Mouse (Mus musculus): ENCODE results near the gene Zswim5.

Gene Zswim5

DNA sequence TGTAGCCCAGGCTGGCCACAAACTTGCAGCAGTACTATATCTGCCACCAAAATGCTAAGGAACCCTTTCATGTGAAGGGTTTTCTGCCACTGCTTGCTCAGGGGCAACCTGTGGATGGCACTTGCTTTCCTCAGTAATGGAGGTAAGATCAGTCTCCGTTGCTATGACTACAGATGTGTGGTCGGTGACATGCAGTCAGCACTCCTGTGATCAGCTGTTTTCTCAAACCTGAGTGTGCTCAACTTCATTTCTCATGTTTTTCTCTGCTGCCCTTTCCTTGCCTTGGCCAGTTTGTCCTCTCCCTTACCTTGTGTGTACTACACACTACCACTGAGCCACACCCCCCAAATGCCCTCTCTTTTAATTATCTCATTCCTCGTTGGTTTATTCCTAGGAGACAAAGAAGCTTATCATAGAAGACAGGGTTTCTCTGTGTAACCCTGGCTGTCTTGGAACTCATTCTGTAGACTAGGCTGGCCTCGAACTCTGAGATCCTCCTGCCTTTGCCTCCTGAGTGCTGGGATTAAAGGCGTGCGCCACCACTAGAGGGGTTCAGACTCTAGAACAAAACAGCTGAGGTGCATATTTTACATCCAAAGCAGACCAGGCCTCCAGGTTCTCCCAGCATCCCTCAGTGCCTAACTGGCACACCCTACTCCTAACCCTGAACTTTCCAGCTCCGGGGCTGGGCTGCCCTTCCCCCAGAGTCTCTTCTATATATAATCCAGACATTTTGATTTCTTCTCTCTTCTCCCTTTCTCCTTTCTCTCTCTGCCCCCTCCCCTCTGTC, 128.6 kb downstream of the Zswim5 start:
- no peak for DNase-seq (ENCODE audit: low spot score in 2 of 2)

DNA sequence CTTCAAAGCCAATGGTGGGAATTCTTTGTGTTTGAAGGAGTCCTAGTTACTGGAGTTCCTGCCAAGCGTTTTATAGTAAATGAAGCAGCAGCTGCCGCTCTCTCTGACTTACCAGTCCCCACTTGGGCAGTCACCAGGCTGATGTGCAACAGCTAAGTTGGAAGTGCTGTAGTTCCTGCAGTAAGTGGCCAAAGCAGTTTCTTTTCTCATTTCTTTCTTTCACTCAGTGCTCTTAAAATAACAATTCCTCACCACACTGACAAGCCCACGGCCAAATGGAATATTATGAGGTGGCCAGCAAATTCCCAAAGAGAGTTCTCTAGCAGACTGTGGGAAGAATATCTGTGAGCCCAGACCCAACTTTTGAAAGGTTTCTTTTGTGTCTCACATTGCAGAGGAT, 129.9 kb downstream of the Zswim5 start:
- no peak for DNase-seq (ENCODE audit: low spot score in 2 of 2)

DNA sequence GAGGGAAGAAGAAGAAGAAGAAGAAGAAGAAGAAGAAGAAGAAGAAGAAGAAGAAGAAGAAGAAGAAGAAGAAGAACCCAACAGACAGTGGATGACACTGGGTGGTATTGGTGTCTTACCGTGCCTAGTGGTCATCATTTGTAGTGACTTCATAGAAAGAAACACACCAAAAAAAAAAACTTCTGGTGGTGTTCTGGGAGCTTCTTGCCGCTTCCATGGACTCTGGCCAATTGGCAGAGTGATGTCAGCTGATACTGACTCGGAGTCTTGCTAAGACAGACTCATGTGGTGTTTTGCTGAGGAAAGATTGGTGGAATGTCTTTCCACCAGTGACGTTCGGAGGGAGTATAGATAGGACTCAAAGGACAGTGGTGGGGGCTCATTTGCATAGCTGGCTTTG, 133.1 kb downstream of the Zswim5 start:
- no peak for DNase-seq (ENCODE audit: low spot score in 2 of 2)

DNA sequence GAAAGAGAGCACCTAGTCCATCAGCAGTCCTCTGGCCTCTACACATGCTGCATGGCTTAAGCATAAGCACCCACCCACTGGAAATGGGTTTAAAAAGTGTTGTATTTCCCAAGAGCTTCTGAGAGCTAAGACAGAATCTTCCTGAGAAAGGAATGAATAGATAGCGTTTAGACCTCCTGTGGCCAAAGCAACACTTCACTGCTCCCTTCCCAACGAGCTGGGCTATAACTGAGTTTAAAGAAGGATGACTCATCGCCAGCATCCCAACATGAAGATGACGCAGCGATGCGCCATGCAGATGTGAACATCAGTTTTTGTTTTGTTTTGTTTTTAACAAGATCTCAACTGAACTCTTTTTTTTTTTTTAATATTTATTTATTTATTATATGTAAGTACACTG, 136.4 kb downstream of the Zswim5 start:
- DNase-seq (ENCODE audit: low spot score in 2 of 2): no peak

DNA sequence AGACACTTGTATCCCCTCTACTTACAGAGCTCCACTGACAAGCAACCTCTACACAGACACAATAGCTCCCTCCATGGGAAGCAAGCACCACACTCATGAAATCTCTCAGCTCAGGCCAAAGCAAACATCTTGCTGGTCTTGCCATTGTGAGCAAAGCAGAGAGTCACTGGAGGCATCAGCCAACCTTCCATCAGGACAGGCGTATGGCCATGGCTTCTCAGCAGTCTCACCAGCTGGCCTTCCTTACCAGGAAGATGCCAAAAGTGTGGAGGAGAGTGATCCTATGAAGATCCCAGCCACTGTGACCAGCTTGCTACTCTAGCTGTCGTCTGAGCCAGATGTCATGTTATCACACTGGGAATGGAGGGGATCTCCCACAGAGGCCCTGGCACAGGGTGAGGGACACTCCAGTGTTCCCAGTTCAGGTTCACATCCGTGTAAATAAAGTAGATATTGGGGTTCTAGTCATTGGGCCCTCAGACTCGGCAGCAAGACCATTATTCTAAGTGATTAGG, 137.8 kb downstream of the Zswim5 start:
- no peak for DNase-seq (ENCODE audit: low spot score in 2 of 2)

DNA sequence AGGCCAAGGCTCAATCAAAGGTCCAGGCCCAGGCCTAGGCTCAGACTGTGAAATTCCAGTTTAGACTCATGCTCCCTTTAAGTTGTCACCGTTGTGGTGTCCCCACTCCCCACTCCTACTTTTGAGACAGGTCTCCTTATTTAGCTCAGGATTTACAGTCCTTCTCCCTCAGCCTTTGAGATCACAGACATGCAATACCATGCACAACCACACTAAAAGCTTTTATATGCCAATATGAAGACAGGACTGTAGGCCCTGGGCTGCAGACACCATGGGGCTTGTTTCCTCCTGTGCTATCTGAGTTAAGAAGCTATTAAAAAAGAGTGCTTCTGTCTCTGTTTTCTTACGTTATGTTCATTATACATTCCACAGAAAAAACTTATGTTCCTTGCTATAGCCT, 140.6 kb downstream of the Zswim5 start:
- DNase-seq (ENCODE audit: low spot score in 2 of 2): no peak

DNA sequence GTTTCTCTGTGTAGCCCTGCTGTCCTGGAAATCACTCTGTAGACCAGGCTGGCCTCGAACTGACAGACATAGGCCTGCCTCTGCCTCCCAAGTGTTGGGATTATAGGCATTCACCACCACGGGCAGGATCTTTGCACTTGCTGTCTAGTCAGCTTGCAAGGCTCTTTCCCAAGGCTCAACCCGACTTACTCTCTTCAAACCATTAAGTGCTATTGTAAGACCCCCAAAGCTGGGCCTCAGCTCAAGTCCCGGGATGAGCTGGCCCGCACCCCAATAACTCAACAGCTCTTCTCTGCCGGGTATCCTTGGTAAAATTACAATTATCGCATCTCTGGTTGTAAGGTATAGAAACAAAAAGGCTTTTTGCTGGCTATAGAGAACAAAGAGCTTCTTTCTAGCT, 141.2 kb downstream of the Zswim5 start:
- no peak for DNase-seq (ENCODE audit: low spot score in 2 of 2)

DNA sequence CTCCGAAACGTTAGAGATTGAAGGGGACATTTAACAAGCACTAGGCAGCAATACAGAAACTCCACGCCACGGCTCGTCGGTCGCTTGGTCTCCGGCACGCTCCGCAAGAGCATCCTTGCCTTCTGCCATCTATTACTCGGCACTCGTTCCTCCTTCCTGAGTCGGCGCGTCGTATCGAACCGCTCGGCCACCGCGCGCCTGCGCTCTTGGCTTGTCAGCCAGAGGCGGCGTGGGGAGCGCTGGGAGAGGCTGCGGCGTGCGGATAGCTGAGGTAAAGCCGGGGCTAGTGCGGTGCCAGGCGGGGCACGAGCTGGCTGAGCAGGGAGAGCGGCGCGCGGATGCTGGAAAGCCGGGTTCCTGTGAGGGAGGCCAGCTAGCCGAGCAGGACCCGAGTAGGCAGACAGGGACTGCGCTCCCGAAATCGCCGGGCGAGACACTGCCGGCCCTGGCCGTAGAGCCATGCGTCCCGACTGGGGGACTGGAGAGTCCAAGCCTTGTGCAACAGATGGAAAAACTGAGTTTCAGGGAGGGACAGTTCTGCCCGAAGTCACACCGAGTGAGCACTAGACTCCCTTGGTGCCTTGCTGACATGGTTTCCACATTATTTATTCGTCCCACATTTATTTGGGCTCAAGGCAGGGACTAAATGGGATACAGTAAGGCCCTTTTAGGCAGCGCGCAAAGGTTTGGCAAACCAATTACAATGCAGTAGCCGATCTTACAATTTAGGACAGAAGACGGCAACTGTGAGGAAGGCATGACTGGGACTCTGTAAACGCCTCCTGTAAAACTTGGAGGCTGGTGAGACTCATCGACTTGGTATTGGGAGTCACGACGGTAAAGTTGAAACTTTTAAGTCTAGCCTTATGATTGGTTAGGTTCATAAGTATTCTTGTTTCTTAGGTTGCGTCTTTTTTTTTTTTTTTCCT, 142.3 kb downstream of the Zswim5 start, which contains the start of gene Eif2b3:
Eif2b3 (plus strand) TSS at position 197 of the 929 bp plus-strand sequence.
- DNase-seq (ENCODE audit: low spot score in 2 of 2): peak; percentile 78 to 89

DNA sequence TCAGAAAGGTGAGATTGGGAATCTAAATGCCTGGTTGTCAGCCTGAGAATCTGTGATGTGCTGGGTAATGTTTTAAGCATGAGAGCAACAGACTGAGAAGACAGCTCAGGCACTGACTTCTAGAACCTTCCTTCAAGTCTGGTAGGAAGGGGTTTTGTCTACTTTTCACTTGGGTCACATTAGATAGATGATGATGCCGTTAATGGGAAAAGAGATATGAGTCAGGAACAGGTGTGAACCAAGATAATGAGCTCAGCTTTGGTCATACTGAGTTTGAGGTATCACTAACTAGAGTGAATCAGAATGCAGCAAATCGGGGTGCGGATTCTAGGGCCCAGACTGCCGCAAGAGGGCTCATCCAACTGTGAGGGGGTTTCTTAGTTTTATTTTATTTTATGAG, 146.3 kb downstream of the Zswim5 start:
- DNase-seq (ENCODE audit: low spot score in 2 of 2): no peak

DNA sequence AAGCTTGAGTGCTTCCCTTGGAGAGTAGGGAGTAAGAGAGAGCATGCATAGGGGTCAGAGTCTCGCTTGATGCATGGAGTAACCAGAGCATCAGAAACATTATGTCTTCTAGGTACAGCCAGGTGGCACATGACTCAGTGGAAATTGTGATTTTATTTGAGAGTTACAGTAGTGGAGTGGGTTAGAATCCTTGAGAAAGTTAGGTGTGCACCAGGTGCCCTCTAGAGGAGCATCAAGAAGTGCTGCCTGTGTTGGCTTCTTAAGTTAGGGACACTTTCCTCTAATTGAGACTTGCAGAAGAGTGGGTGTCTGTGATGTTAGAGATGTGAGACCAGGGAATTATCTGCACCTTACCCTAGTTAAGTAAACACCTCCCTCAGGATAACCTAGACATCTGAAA, 153.9 kb downstream of the Zswim5 start:
- DNase-seq (ENCODE audit: low spot score in 2 of 2): no peak

Measured in urinary bladder, postnatal 36 days (tissue).